Mouse (Mus musculus) kidney, embryonic 16.5 days (tissue): ENCODE measurements at regions not wholly inside any gene's neighbourhood (a gene's known extent, or its start where the extent isn't known, plus 50 kb on each side); places are given as distances from the start of the nearest gene placed in this dataset.

Experiments
- ATAC-seq: fragments of 200-750 bp; cut with Nextera tagmentation; 2 replicates; pipeline ENCODE4 v1.8.0; 2017; ENCODE audit warnings: moderate TSS enrichment; ENCODE audit not compliant: low FRiP score, low TSS enrichment
- H3K27ac ChIP-seq: fragments of 300-500 bp; sonication (generic); 2 replicates; pipeline ENCODE4 v1.5.1; 2014; ENCODE audit warnings: low read length
- H3K27me3 ChIP-seq: fragments of 300-500 bp; sonication (generic); 2 replicates; pipeline ENCODE4 v1.6.1; 2014; ENCODE audit warnings: low read length, control low read depth, mixed read lengths; ENCODE audit not compliant: insufficient read depth
- H3K36me3 ChIP-seq: fragments of 300-500 bp; sonication (generic); 2 replicates; pipeline ENCODE4 v1.6.1; 2014; ENCODE audit warnings: low read length, control low read depth, mixed read lengths; ENCODE audit not compliant: insufficient read depth
- H3K4me1 ChIP-seq: fragments of 300-500 bp; sonication (generic); 2 replicates; pipeline ENCODE4 v1.6.1; 2014; ENCODE audit warnings: low read length, control low read depth, mixed read lengths; ENCODE audit not compliant: insufficient read depth
- H3K4me2 ChIP-seq: fragments of 300-500 bp; sonication (generic); replicated peaks from 2 replicates; pipeline ENCODE4 v1.6.1; 2014; ENCODE audit warnings: low read depth, low read length
- H3K4me3 ChIP-seq: fragments of 300-500 bp; sonication (generic); 2 replicates; pipeline ENCODE4 v1.5.1; 2014; ENCODE audit warnings: mild to moderate bottlenecking, low read length
- H3K9ac ChIP-seq: fragments of 300-500 bp; sonication (generic); replicated peaks from 2 replicates; pipeline ENCODE4 v1.6.1; 2014; ENCODE audit warnings: low read length
- H3K9me3 ChIP-seq: fragments of 300-500 bp; sonication (generic); 2 replicates; pipeline ENCODE4 v1.6.1; 2016; ENCODE audit warnings: low read length, control low read depth
- WGBS: fragments of 180-500 bp; shearing (Covaris S2); extraction: QIAGEN DNeasy Blood & Tissue Kit; methylation state at CpG from one replicate; pipeline ENCODE4 v1.1.7; 2014; 5-methylcytosine and 5-hydroxymethylcytosine counted together

DNA sequence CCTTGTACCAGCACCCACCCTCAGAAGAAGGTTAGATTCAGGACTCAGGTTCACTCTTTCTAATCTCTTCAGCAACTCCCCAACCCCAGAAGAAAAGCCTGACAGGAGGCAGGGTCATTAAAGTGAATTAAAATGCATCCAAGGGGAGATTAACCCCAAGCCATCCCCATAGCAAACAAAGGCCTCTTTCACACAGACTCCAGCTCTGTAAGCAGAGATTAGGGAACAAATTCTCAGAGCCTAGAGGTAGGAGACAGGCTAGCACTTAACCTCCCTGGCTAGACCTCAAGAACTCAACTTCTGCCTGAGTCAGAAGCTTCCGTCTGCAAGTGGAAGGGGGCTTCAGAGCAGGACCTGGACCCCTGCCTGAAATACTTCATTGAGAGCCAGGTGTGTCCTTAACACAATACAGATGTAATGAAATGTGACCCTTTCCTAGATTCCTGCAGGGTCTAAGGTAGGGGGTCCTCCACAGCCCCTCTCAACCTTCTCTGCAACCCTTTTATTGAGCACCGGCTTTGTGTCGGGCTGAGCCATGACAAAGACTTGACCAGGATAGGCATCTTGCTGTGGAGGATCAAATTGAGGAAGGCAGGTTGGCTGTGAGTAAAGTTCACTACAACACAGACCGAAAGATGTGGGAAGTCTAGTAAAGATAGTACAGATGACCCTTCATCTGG is 379.6 kb downstream of the Tns1 start:
- ATAC-seq: peak; percentile 43; the same call in 1 of the 2 replicates
- Histone ChIP-seq H3K36me3 (no peaks in the 10 kb centered on the region), H3K9me3 (no peaks in the 10 kb centered on the region), H3K4me3 (no peak overlapping the region), H3K4me1 (peaks cover 17% of the 10 kb centered on the region), H3K9ac (0 out of 2 replicates have a peak overlapping the region, but pooled peaks have one; percentile 35), H3K27me3 (no peaks in the 10 kb centered on the region), H3K27ac (peak overlapping the region; percentile 86), H3K4me2 (no peak overlapping the region)
- WGBS: 68% methylated on average over 4 of the region's 4 CpGs

DNA sequence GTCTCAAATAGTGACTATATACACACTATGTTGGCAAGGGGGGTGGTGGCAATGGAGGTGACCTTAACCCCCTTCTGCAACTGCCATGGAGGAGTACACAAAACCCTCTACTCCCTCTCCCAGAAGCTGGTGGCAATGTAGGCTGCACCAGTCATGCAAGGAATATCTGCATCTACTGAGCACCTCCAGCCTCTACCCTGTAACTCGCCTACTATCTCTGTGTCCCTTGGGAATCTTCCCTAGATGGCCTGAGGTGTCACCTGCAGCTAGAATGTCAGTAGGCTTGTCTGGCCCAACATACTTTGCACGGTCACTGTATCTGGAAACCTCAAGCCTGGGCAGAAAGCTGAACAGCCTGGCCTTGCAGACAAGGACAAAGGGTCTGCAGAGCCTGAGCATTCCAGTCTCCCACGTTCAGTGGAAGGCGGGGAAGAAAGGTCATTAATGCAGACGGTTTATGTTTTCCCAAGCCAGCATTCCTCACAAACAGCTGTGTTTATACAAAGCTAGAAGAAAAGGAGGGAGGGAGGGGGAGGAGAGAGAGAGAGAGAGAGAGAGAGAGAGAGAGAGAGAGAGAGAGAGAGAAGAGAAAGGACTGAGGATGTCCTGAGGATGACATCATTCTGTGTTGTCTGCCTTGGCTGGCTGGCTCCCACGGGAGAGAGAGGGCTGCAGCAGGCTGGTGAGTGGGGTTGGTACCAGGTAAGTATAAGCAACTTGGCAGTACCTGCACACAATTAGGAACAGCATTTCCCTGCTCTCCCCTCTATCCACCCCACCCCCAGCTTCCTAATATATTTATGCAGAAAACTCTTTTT is 380.3 kb downstream of the Tns1 start:
- Histone ChIP-seq H3K4me2 (no peak overlapping the region), H3K36me3 (no peaks in the 10 kb centered on the region), H3K4me1 (peaks cover 17% of the 10 kb centered on the region), H3K9ac (peak overlapping the region; percentile 46; the same call in 1 of the 2 replicates), H3K4me3 (no peak overlapping the region), H3K9me3 (no peaks in the 10 kb centered on the region), H3K27me3 (no peaks in the 10 kb centered on the region), H3K27ac (peak overlapping the region; percentile 86)
- peak; percentile 91 for ATAC-seq
- 14% methylated on average over 6 of the region's 6 CpGs for WGBS

DNA sequence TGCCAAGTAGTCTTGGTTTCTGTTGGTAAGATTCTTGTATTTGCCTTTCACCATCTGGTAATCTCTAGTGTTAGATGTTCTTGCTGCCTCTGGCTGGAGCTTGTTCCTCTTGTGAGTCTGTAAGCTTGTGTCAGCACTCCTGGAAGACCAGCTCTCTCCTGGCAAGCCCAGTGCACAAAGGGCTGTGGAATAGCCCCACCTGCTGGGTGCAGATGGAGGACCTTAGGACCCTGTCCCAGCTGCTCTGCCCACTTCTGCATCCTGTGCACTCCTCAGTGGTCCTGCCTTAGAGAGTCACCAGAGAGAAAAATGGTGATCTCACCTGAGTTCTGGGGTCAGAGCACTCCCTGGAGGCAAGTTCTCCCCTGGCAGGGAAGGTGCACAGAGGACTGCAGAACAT is 387.2 kb downstream of the Tns1 start:
- no peaks in the 10 kb centered on the region for H3K4me1 ChIP-seq
- no peaks in the 10 kb centered on the region for H3K27me3 ChIP-seq
- peak; percentile 71; the same call in 1 of the 2 replicates for ATAC-seq
- no peak overlapping the region for H3K4me2 ChIP-seq
- H3K9me3 ChIP-seq: no peaks in the 10 kb centered on the region
- no peak overlapping the region for H3K4me3 ChIP-seq
- no peak overlapping the region for H3K9ac ChIP-seq
- no peaks in the 10 kb centered on the region for H3K36me3 ChIP-seq
- no peak overlapping the region for H3K27ac ChIP-seq

DNA sequence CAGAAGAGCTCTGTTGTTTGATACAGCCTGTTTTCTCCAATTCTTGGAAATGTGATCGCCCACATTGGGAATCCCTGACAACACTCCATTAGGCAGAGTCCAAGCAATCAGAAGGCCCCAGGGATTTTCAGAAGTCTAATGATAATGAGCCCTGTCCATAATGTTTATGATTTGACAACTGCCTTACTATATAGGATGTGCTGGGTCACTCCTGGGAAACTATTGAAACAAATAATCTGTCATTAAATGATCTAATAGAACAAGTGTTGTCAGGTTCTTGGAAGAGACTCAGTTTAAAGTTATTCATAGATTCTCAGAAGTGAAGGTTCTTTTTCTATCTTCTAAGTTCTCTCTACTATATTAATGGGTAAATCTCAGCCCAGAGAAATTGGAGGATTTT is 395.9 kb downstream of the Tns1 start:
- Histone ChIP-seq H3K36me3 (0 out of 2 replicates have a peak, but pooled peaks cover 2% of the 10 kb centered on the region), H3K9me3 (peaks cover 8% of the 10 kb centered on the region), H3K4me3 (no peak overlapping the region), H3K27ac (no peak overlapping the region), H3K27me3 (no peaks in the 10 kb centered on the region), H3K9ac (no peak overlapping the region), H3K4me1 (no peaks in the 10 kb centered on the region), H3K4me2 (no peak overlapping the region)
- ATAC-seq: no peak
- WGBS: 89% methylated on average over 1 of the region's 1 CpGs

DNA sequence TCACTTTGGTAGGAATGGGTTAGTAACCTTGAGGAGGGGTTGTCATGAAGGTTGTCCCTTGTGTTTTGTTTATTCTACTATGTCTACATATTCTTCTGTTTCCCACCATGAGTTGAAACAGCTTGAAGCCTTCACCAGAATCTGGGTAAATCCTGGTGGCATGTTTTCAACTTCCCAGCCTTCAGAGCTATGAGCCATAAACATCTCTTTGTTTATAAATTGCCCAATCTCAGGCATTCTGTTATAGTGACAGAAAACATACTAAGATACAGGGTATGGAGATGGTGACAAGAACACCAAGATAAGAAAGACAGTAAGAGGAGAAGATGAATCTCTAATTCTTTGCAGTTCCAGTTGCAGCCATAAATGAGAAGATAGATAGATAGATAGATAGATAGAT is 396.5 kb downstream of the Tns1 start:
- H3K27me3 ChIP-seq: no peaks in the 10 kb centered on the region
- peaks cover 8% of the 10 kb centered on the region for H3K9me3 ChIP-seq
- H3K4me1 ChIP-seq: no peaks in the 10 kb centered on the region
- H3K36me3 ChIP-seq: 0 out of 2 replicates have a peak, but pooled peaks cover 2% of the 10 kb centered on the region
- no peak overlapping the region for H3K4me3 ChIP-seq
- no peak overlapping the region for H3K27ac ChIP-seq
- no peak overlapping the region for H3K9ac ChIP-seq
- no peak for ATAC-seq
- no peak overlapping the region for H3K4me2 ChIP-seq

DNA sequence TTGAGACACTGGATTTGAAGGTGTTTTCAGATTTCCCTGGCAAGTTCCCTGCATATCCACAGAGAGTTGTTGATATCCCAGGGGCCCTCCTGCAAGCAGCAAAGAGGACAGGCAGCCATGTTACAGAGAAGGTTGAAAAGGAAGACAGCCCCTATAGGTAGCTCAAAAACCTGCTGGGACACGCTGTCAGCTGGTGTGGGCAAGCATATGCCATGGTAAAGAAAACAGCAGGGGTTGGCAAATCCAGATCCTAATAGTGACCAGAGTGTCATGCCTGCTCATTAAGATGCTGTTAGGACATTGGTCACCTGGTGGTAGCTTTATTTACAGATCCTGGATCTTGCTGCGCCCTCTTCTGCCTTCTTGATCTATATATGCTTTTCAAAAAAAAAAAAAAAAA is 397.6 kb downstream of the Tns1 start:
- H3K27ac ChIP-seq: no peak overlapping the region
- WGBS: 94% methylated on average over 2 of the region's 2 CpGs

DNA sequence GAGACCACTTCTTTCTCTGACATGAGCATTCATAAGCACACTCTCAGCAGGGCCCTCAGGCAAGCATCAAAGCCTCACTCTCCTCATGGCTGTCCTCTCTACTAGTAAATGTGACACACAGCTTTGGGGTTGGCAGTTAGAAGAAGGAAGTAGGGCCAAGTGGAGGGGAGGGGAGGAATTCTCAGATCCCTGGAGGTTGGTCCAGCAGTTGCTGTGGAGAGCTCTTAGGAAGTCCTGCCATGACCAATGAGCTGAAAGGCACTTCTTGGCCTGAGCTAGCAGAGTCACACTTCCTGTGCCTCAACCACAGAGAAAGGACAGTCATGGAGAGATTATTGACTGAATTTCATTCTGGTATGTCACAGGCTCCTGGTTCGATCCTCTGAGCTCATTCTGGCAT is 398.8 kb downstream of the Tns1 start:
- Histone ChIP-seq H3K36me3 (0 out of 2 replicates have a peak, but pooled peaks cover 2% of the 10 kb centered on the region), H3K4me1 (no peaks in the 10 kb centered on the region), H3K27me3 (no peaks in the 10 kb centered on the region), H3K9ac (no peak overlapping the region), H3K9me3 (peaks cover 8% of the 10 kb centered on the region), H3K27ac (no peak overlapping the region), H3K4me3 (no peak overlapping the region), H3K4me2 (no peak overlapping the region)
- 80% methylated on average over 1 of the region's 1 CpGs for WGBS
- no peak for ATAC-seq

More for the DNA sequence above, 397.6 kb downstream of the Tns1 start:
- 0 out of 2 replicates have a peak, but pooled peaks cover 2% of the 10 kb centered on the region for H3K36me3 ChIP-seq
- H3K4me1 ChIP-seq: no peaks in the 10 kb centered on the region
- peaks cover 8% of the 10 kb centered on the region for H3K9me3 ChIP-seq
- H3K4me3 ChIP-seq: no peak overlapping the region
- ATAC-seq: no peak
- no peak overlapping the region for H3K9ac ChIP-seq
- H3K4me2 ChIP-seq: no peak overlapping the region
- no peaks in the 10 kb centered on the region for H3K27me3 ChIP-seq

DNA sequence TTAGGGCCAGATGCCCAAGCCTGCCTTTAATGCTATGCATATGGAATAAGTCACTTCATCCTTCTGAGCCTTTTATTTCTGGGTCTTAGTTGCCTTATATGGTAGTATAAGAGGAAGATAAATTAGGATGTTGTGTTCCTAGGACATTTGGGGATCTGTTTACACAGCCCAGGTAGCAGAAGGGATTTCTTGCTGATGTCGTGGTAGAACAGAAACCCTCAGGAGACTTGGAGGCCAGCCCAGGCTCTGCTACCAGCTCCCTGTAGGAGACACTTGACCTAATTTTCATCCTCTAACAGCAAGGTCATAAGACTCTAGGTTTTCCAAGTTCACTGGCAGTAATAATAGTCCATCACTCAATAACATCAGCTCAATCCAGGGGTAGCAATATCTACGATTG is 399.7 kb downstream of the Tns1 start:
- ATAC-seq: no peak
- Histone ChIP-seq H3K4me1 (no peaks in the 10 kb centered on the region), H3K4me3 (no peak overlapping the region), H3K36me3 (0 out of 2 replicates have a peak, but pooled peaks cover under 1% of the 10 kb centered on the region), H3K9ac (no peak overlapping the region), H3K27me3 (no peaks in the 10 kb centered on the region), H3K27ac (no peak overlapping the region), H3K9me3 (peaks cover 2% of the 10 kb centered on the region; the same call in 1 of the 2 replicates), H3K4me2 (no peak overlapping the region)
- WGBS: 76% methylated on average over 2 of the region's 2 CpGs

DNA sequence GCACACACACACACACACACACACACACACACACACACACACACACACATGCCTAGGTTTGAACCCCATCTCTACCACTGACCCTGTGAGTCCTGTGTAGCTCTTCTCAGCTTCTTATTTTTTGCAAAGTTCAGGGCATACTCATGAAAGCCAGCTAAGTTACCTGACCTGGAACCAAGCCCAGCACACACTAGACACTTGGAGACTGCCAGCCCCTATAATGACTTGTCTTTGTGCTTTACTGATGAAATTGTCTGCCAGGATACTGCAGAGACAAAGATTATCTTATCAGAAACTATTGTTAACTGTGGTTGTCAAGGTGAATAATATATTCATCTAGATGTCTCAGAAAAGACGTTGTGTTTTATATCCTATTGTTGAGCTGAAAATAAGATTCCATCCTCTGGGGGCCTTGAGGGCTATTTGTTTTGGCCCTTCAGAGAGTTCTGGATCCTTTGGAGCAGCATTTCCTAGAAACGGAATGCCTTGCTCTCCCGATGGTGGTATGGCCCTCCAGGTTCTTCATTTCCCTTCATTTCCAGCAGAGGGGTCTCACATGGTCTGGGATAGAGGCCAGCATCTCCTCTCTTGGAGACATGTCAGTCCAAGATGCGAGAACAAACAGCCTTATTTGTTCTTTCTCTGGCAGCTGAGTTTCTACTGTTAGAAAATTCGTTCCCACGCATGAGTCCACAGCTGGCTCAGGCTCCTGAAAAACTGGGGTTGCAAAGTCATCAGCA is 402.6 kb downstream of the Tns1 start:
- Histone ChIP-seq H3K4me2 (no peak overlapping the region), H3K4me1 (no peaks in the 10 kb centered on the region; the same call in 1 of the 2 replicates), H3K27ac (no peak overlapping the region), H3K9ac (no peak overlapping the region), H3K9me3 (no peaks in the 10 kb centered on the region), H3K27me3 (no peaks in the 10 kb centered on the region), H3K36me3 (no peaks in the 10 kb centered on the region), H3K4me3 (no peak overlapping the region)
- 69% methylated on average over 6 of the region's 6 CpGs for WGBS
- no peak for ATAC-seq
